Mouse (Mus musculus) small intestine, adult 2 months (tissue): ENCODE measurements around the gene Cplx2. TPM values are rescaled to one million over a fixed set of nuclear protein-coding genes. Genes with fewer than 3 reads are reported as not detected.

ENCODE experiments used
- H3K27ac ChIP-seq: fragments of 200-500 bp; 2 replicates; pipeline ENCODE4 v1.5.1; 2012; ENCODE audit warnings: low read depth, low read length, control low read depth, inconsistent platforms; ENCODE audit not compliant: insufficient read depth
- H3K27me3 ChIP-seq: fragments of 200-500 bp; 2 replicates; pipeline ENCODE4 v1.6.1; 2012; ENCODE audit warnings: mild to moderate bottlenecking, moderate library complexity, low read length, inconsistent platforms; ENCODE audit not compliant: control insufficient read depth, insufficient read depth
- H3K36me3 ChIP-seq: fragments of 200-500 bp; 2 replicates; pipeline ENCODE4 v1.6.1; 2012; ENCODE audit warnings: mild to moderate bottlenecking, low read length, control low read depth, inconsistent platforms; ENCODE audit not compliant: control insufficient read depth, insufficient read depth
- H3K4me1 ChIP-seq: fragments of 200-500 bp; 2 replicates; pipeline ENCODE4 v1.6.1; 2012; ENCODE audit warnings: low read length, inconsistent platforms, mixed read lengths; ENCODE audit not compliant: control insufficient read depth, insufficient read depth, insufficient read length
- H3K4me3 ChIP-seq: fragments of 200-500 bp; 2 replicates; pipeline ENCODE4 v1.5.1; 2012; ENCODE audit warnings: low read depth, mild to moderate bottlenecking, control low read depth, inconsistent platforms, low read length, moderate library complexity
- CTCF ChIP-seq: fragments of 200-500 bp; IDR thresholded peaks from 2 replicates; pipeline ENCODE4 v1.5.1; 2012; ENCODE audit warnings: low read depth, mild to moderate bottlenecking, control low read depth, inconsistent platforms, low read length, moderate library complexity, mixed read lengths; ENCODE audit not compliant: insufficient replicate concordance, insufficient read length; ENCODE audit errors: extremely low read depth
- POLR2A ChIP-seq: fragments of 200-500 bp; IDR thresholded peaks from 2 replicates; pipeline ENCODE4 v1.6.1; 2012; ENCODE audit warnings: low read depth, mild to moderate bottlenecking, control low read depth, inconsistent platforms, low read length, moderate library complexity
- WGBS: fragments of 180-500 bp; shearing (Covaris S2); methylation state at CpG from one replicate; pipeline ENCODE4 v1.1.7; 2018; 5-methylcytosine and 5-hydroxymethylcytosine counted together
- polyA plus RNA-seq: library from polyadenylated mRNA; depleted of rRNA; stranded (reverse); fragments of >200 nt; gene quantifications from 2 replicates; pipeline ENCODE4 v1.2.3, GENCODE M21; 2012

The Cplx2 gene
- polyA plus RNA-seq, 1 experiment: 5.5 TPM

- peaks cover 8% of the 10 kb centered on the region; the same call in 1 of the 2 replicates for H3K4me1 ChIP-seq
- no peaks in the 10 kb centered on the region for H3K36me3 ChIP-seq
- no peak for TF ChIP-seq CTCF
- no peak for TF ChIP-seq POLR2A
- H3K27ac ChIP-seq: no peak overlapping the region
- H3K27me3 ChIP-seq: no peaks in the 10 kb centered on the region
- WGBS: 94% methylated on average over 4 of the region's 4 CpGs
- H3K4me3 ChIP-seq: no peak overlapping the region
Observed at GRCm38 (mm10) chr13:54391313-54391712, 20.2 kb downstream of the Cplx2 start.

GRCm38 (mm10) chr13:54397069-54397468 lies 25.9 kb downstream of the Cplx2 start:
- TF ChIP-seq POLR2A (no peak), CTCF (no peak)
- Histone ChIP-seq H3K27me3 (no peaks in the 10 kb centered on the region), H3K36me3 (no peaks in the 10 kb centered on the region), H3K27ac (no peak overlapping the region), H3K4me3 (no peak overlapping the region), H3K4me1 (peaks cover 1% of the 10 kb centered on the region; the same call in 1 of the 2 replicates)
- 65% methylated on average over 4 of the region's 4 CpGs for WGBS

GRCm38 (mm10) chr13:54400565-54401179 lies 29.5 kb downstream of the Cplx2 start:
- 35% methylated on average over 7 of the region's 7 CpGs for WGBS
- no peak for TF ChIP-seq POLR2A
- TF ChIP-seq CTCF: no peak

GRCm38 (mm10) chr13:54401180-54401569 lies 30.0 kb downstream of the Cplx2 start:
- no peaks in the 10 kb centered on the region for H3K4me1 ChIP-seq
- H3K36me3 ChIP-seq: no peaks in the 10 kb centered on the region
- H3K27me3 ChIP-seq: no peaks in the 10 kb centered on the region
- WGBS: 70% methylated on average over 5 of the region's 5 CpGs
- TF ChIP-seq CTCF: no peak
- no peak for TF ChIP-seq POLR2A
- H3K27ac ChIP-seq: no peak overlapping the region
- no peak overlapping the region for H3K4me3 ChIP-seq

More at GRCm38 (mm10) chr13:54400565-54401179, 29.5 kb downstream of the Cplx2 start:
- Histone ChIP-seq H3K27ac (no peak overlapping the region), H3K4me3 (no peak overlapping the region), H3K27me3 (no peaks in the 10 kb centered on the region), H3K4me1 (no peaks in the 10 kb centered on the region), H3K36me3 (no peaks in the 10 kb centered on the region)

GRCm38 (mm10) chr13:54402346-54402745 lies 31.2 kb downstream of the Cplx2 start:
- WGBS: 82% methylated on average over 4 of the region's 4 CpGs
- no peak overlapping the region for H3K27ac ChIP-seq

GRCm38 (mm10) chr13:54403224-54404070 lies 32.3 kb downstream of the Cplx2 start:
- no peak overlapping the region for H3K4me3 ChIP-seq
- no peaks in the 10 kb centered on the region for H3K27me3 ChIP-seq
- no peak overlapping the region for H3K27ac ChIP-seq
- WGBS: 26% methylated on average over 17 of the region's 17 CpGs
- no peaks in the 10 kb centered on the region for H3K36me3 ChIP-seq
- no peak for TF ChIP-seq CTCF
- no peak for TF ChIP-seq POLR2A
- no peaks in the 10 kb centered on the region for H3K4me1 ChIP-seq

More at GRCm38 (mm10) chr13:54402346-54402745, 31.2 kb downstream of the Cplx2 start:
- Histone ChIP-seq H3K27me3 (no peaks in the 10 kb centered on the region), H3K4me1 (no peaks in the 10 kb centered on the region), H3K4me3 (no peak overlapping the region), H3K36me3 (no peaks in the 10 kb centered on the region)
- TF ChIP-seq POLR2A: no peak
- TF ChIP-seq CTCF: no peak

GRCm38 (mm10) chr13:54404205-54404604 lies 33.1 kb downstream of the Cplx2 start:
- no peaks in the 10 kb centered on the region for H3K4me1 ChIP-seq
- TF ChIP-seq POLR2A (no peak), CTCF (no peak)
- no peak overlapping the region for H3K4me3 ChIP-seq
- 83% methylated on average over 3 of the region's 3 CpGs for WGBS
- H3K27me3 ChIP-seq: no peaks in the 10 kb centered on the region
- H3K27ac ChIP-seq: no peak overlapping the region
- H3K36me3 ChIP-seq: no peaks in the 10 kb centered on the region
